Mouse (Mus musculus) mature B cell (primary cell): ENCODE measurements around the gene Bpgm.

ENCODE experiments used
- in situ Hi-C: fragments of 300-500 bp; cut with MboI; formaldehyde crosslinking; loops from 2 replicates; pipeline ENCODE4 v1.14.3; 2019

Gene Bpgm

GRCm38 (mm10) chr6:34483811-34484210, 7.8 kb downstream of the Bpgm start:
- in situ Hi-C loops: no loop called here

GRCm38 (mm10) chr6:34486071-34486626, 10.1 kb downstream of the Bpgm start:
- in situ Hi-C loops: no loop called here

GRCm38 (mm10) chr6:34493327-34494095, 17.5 kb downstream of the Bpgm start:
- in situ Hi-C loops: no loop called here

GRCm38 (mm10) chr6:34495140-34495551, 19.1 kb downstream of the Bpgm start:
- in situ Hi-C loops: no loop called here

GRCm38 (mm10) chr6:34497991-34498625, 22.1 kb downstream of the Bpgm start:
- in situ Hi-C loops: no loop called here

GRCm38 (mm10) chr6:34502291-34502690, 26.3 kb downstream of the Bpgm start:
- in situ Hi-C loops: no loop called here

GRCm38 (mm10) chr6:34505957-34506356, 29.9 kb downstream of the Bpgm start:
- in situ Hi-C loops: no loop called here

GRCm38 (mm10) chr6:34507581-34507980, 31.6 kb downstream of the Bpgm start:
- in situ Hi-C loops: no loop called here

GRCm38 (mm10) chr6:34508016-34508415, 32.0 kb downstream of the Bpgm start:
- in situ Hi-C loops: no loop called here

- in situ Hi-C loops: no loop called here
Observed at GRCm38 (mm10) chr6:34510277-34510676, 34.3 kb downstream of the Bpgm start.

- in situ Hi-C loops: no loop called here
Observed at GRCm38 (mm10) chr6:34511410-34511809, 35.4 kb downstream of the Bpgm start.

GRCm38 (mm10) chr6:34512741-34513140, 36.7 kb downstream of the Bpgm start:
- in situ Hi-C loops: no loop called here

GRCm38 (mm10) chr6:34514655-34515054, 38.6 kb downstream of the Bpgm start:
- in situ Hi-C loops: no loop called here

- in situ Hi-C loops: no loop called here
Observed at GRCm38 (mm10) chr6:34515098-34515782, 39.2 kb downstream of the Bpgm start.

- in situ Hi-C loops: no loop called here
Observed at GRCm38 (mm10) chr6:34515783-34516099, 39.7 kb downstream of the Bpgm start.

- in situ Hi-C loops: no loop called here
Observed at GRCm38 (mm10) chr6:34517750-34518149, 41.7 kb downstream of the Bpgm start.

GRCm38 (mm10) chr6:34519087-34519486, 43.1 kb downstream of the Bpgm start:
- in situ Hi-C loops: no loop called here

- in situ Hi-C loops: no loop called here
Observed at GRCm38 (mm10) chr6:34520491-34520890, 44.5 kb downstream of the Bpgm start.

- in situ Hi-C loops: no loop called here
Observed at GRCm38 (mm10) chr6:34520912-34521311, 44.9 kb downstream of the Bpgm start.

GRCm38 (mm10) chr6:34523476-34523875, 47.5 kb downstream of the Bpgm start:
- in situ Hi-C loops: no loop called here

GRCm38 (mm10) chr6:34525499-34525924, 49.5 kb downstream of the Bpgm start:
- in situ Hi-C loops: no loop called here

- in situ Hi-C loops: no loop called here
Observed at GRCm38 (mm10) chr6:34525927-34526326, 49.9 kb downstream of the Bpgm start.

- in situ Hi-C loops: no loop called here
Observed at GRCm38 (mm10) chr6:34526389-34526788, 50.4 kb downstream of the Bpgm start.
